Mouse (Mus musculus): ENCODE measurements at regions not wholly inside any gene's neighbourhood (a gene's known extent, or its start where the extent isn't known, plus 50 kb on each side); places are given as distances from the start of the nearest gene placed in this dataset.

DNA sequence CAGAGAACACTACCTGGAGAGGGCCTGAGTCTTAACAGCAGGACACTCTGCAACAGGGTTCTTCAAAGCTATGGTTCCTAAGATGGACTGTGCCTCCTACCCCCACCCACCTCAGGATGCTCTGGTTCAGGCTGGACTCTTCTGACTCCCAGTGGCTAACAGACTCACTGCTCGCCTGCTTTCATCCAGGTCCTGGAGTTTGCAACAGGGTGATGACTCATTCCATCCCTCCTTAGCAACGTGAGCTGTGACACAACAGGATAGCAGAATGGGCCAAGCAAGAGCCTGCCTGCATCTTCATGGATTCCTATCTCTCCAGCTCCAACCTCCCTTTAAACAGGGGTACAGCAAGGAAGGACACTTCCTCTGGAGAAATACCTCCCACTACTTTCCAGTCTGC, 135.4 kb upstream of the Irx3 start:
- no peak for TF ChIP-seq MAX (IDR thresholded peaks at IDR 0.05)
- peak; percentile 7 for TF ChIP-seq CTCF (IDR thresholded peaks at IDR 0.05; ENCODE audit: control insufficient read depth, insufficient read depth, insufficient read length)
- TF ChIP-seq MYOD1 (IDR thresholded peaks at IDR 0.05; ENCODE audit: control insufficient read depth, insufficient read length, low read depth), result no peak

All from C2C12 (cell line).